Comparison of ENCODE assay signal across 21 mouse cellular contexts in genomic region chr7:57312018-57312417, GRCm38 (mm10).
DNase-seq lines count a peak whose midpoint lies in the region; ATAC-seq and TF ChIP-seq lines count a peak whose summit lies in the region.
"Had no signal": no experiment of that assay in that cellular context is flagged by ENCODE, and none has a peak within 500 bp of the region (broad histone marks: within the 10 kb centered on the region; RNA-seq: fewer than 3 reads in every experiment).

No protein-coding gene starts in this region.

- no peak for ATAC-seq in limb, embryonic 14.5 days (ENCODE audit: low FRiP score, low read depth)
- ATAC-seq in heart, embryonic 16.5 days (replicated peaks; ENCODE audit: extremely low read depth, insufficient read depth, low FRiP score): peak; percentile 70; the same call in 1 of the 2 replicates
- ATAC-seq: activated CD4-positive, CD25-positive, alpha-beta regulatory T cell, adult 4 months; forebrain, embryonic 15.5 days; hindbrain, embryonic 16.5 days; inflammation-experienced regulatory T-cells, adult 6 months; Patski had no signal

- TF ChIP-seq POLR2A in limb, embryonic 14.5 days (IDR thresholded peaks at IDR 0.05; ENCODE audit: borderline replicate concordance, extremely low read depth, insufficient read depth, insufficient read length): no peak

- no peaks in the 10 kb centered on the region for H3K27me3 ChIP-seq in limb, embryonic 14.5 days (ENCODE audit: control insufficient read depth, insufficient read depth, low read length)
- no peaks in the 10 kb centered on the region for H3K27me3 ChIP-seq in limb, embryonic 10.5 days (ENCODE audit: low read depth, poor library complexity, severe bottlenecking)
- H3K27me3 ChIP-seq in heart, embryonic 16.5 days (ENCODE audit: control insufficient read depth, insufficient read depth, low read length): no peaks in the 10 kb centered on the region
- H3K27me3 ChIP-seq: CH12.LX; embryonic facial prominence, embryonic 12.5 days; forebrain, embryonic 15.5 days; hindbrain, embryonic 12.5 days; Patski had no signal

- no peak overlapping the region for H3K4me3 ChIP-seq in limb, embryonic 14.5 days (replicated peaks; ENCODE audit: low read length)
- H3K4me3 ChIP-seq in limb, embryonic 10.5 days: no peak overlapping the region
- no peak overlapping the region for H3K4me3 ChIP-seq in heart, embryonic 16.5 days (ENCODE audit: low read length)
- H3K4me3 ChIP-seq: embryonic facial prominence, embryonic 12.5 days; forebrain, embryonic 15.5 days; hindbrain, embryonic 12.5 days had no signal

- no peak overlapping the region for H3K27ac ChIP-seq in limb, embryonic 14.5 days (replicated peaks; ENCODE audit: low read depth, low read length)
- H3K27ac ChIP-seq in limb, embryonic 10.5 days: no peak overlapping the region
- H3K27ac ChIP-seq in heart, embryonic 16.5 days (ENCODE audit: low read length): peak overlapping the region; percentile 83; the same call in 1 of the 2 replicates
- H3K27ac ChIP-seq: embryonic facial prominence, embryonic 12.5 days; forebrain, embryonic 15.5 days; hindbrain, embryonic 12.5 days had no signal

- WGBS in limb, embryonic 14.5 days: 83% methylated on average over 2 of the region's 2 CpGs
- WGBS in limb, embryonic 10.5 days: 90% methylated on average over 2 of the region's 2 CpGs
- WGBS in heart, embryonic 16.5 days: 66% methylated on average over 2 of the region's 2 CpGs

- H3K36me3 ChIP-seq in limb, embryonic 14.5 days (ENCODE audit: control insufficient read depth, insufficient read depth, low read length): no peaks in the 10 kb centered on the region
- H3K36me3 ChIP-seq in limb, embryonic 10.5 days: no peaks in the 10 kb centered on the region
- no peaks in the 10 kb centered on the region for H3K36me3 ChIP-seq in heart, embryonic 16.5 days (ENCODE audit: control insufficient read depth, insufficient read depth)
- H3K36me3 ChIP-seq: embryonic facial prominence, embryonic 12.5 days; forebrain, embryonic 15.5 days; hindbrain, embryonic 12.5 days had no signal

- H3K9ac ChIP-seq in limb, embryonic 14.5 days (ENCODE audit: low read depth, low read length, severe bottlenecking): no peak overlapping the region
- no peak overlapping the region for H3K9ac ChIP-seq in heart, embryonic 16.5 days (ENCODE audit: low read length)
- H3K9ac ChIP-seq: embryonic facial prominence, embryonic 12.5 days; forebrain, embryonic 15.5 days; hindbrain, embryonic 12.5 days had no signal

- peak; percentile 49 for DNase-seq in heart, adult 8-10 months (ENCODE audit: low spot score)
- no peak for DNase-seq in heart, postnatal 25 days (ENCODE audit: low spot score)
- peak; percentile 5 for DNase-seq in limb, embryonic 14.5 days (ENCODE audit: low spot score)
- DNase-seq in limb, embryonic 10.5 days (ENCODE audit: low spot score): no peak
- DNase-seq in heart, postnatal 4 days: peak; percentile 11
- DNase-seq in right cerebral cortex, postnatal 25 days: no peak
- DNase-seq: adrenal gland, postnatal 14 days; cerebellum, adult 11-12 months; cerebellum, adult 9-10 months; cerebellum, postnatal 25 days; gastrocnemius, postnatal 36 days; kidney, adult 11 months had no signal

- intact Hi-C loops in heart, postnatal 25 days (cut with DNase I): no loop called here

- H3K4me1 ChIP-seq in limb, embryonic 14.5 days (ENCODE audit: control insufficient read depth, insufficient read depth, low read length): no peaks in the 10 kb centered on the region
- no peaks in the 10 kb centered on the region for H3K4me1 ChIP-seq in limb, embryonic 10.5 days
- no peaks in the 10 kb centered on the region for H3K4me1 ChIP-seq in heart, embryonic 16.5 days (ENCODE audit: control insufficient read depth, insufficient read depth, low read length)
- H3K4me1 ChIP-seq: embryonic facial prominence, embryonic 12.5 days; forebrain, embryonic 15.5 days; hindbrain, embryonic 12.5 days had no signal

- H3K4me2 ChIP-seq in limb, embryonic 14.5 days (replicated peaks; ENCODE audit: low read depth, low read length, severe bottlenecking): no peak overlapping the region
- no peak overlapping the region for H3K4me2 ChIP-seq in heart, embryonic 16.5 days (ENCODE audit: low read depth, low read length)
- H3K4me2 ChIP-seq: embryonic facial prominence, embryonic 12.5 days; forebrain, embryonic 15.5 days; hindbrain, embryonic 12.5 days had no signal

- no peaks in the 10 kb centered on the region for H3K9me3 ChIP-seq in limb, embryonic 14.5 days (ENCODE audit: control insufficient read depth, low read length)
- no peaks in the 10 kb centered on the region for H3K9me3 ChIP-seq in limb, embryonic 10.5 days (replicated peaks)
- H3K9me3 ChIP-seq in heart, embryonic 16.5 days (replicated peaks; ENCODE audit: control insufficient read depth, low read length): no peaks in the 10 kb centered on the region
- H3K9me3 ChIP-seq: embryonic facial prominence, embryonic 12.5 days; forebrain, embryonic 15.5 days; hindbrain, embryonic 12.5 days had no signal

Comparison
In these comparisons a context has a peak if more than half of its experiments do, and no peak if none do; other contexts are left out.
1. DNase-seq: peak in heart, adult 8-10 months (single experiment), limb, embryonic 14.5 days (single experiment) and heart, postnatal 4 days (single experiment); none in heart, postnatal 25 days (single experiment), limb, embryonic 10.5 days (single experiment) and right cerebral cortex, postnatal 25 days (single experiment).